Mouse (Mus musculus): Measurements from ENCODE around the gene Kcnh3.
A peak's percentile ranks its signal among the peaks of the same experiment; 100 is the strongest.
"Not testable (repeated sequence)": the region's sequence is repeated elsewhere in the genome, so short reads cannot be mapped to it uniquely, and the experiment has no call there.

Gene Kcnh3

DNA sequence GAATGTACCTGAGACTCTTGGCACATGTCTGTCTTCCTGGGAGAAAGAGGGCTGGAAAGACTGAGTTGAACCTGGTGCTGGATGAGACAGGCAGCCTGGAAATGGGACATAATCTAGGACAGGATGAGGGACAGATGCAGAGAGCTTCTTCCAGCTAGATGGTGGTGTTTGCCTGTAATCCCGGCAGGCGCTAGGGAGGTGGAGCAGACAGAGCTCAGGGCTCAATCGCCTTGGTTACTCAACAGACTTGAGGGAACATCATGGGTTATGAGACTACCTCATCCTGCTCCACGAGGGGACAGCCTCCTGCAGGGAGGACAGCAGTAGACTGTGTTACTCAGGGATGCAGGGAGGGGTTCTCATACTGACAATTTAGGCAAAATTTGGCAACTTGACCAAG lies 16.6 kb downstream of the Kcnh3 start:
- no peak for DNase-seq

DNA sequence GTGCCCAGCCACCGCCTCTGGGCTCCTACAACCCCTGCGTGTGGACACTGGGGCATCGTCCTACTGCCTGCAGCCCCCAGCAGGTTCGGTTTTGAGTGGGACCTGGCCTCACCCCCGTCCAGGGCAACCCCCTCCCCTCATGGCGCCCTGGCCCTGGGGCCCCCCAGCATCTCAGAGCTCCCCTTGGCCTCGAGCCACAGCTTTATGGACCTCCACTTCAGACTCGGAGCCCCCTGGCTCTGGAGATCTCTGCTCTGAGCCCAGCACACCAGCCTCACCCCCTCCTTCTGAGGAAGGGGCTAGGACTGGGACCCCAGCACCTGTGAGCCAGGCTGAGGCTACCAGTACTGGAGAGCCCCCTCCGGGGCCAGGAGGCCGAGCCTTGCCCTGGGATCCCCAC lies 17.4 kb downstream of the Kcnh3 start:
- no peak for DNase-seq

DNA sequence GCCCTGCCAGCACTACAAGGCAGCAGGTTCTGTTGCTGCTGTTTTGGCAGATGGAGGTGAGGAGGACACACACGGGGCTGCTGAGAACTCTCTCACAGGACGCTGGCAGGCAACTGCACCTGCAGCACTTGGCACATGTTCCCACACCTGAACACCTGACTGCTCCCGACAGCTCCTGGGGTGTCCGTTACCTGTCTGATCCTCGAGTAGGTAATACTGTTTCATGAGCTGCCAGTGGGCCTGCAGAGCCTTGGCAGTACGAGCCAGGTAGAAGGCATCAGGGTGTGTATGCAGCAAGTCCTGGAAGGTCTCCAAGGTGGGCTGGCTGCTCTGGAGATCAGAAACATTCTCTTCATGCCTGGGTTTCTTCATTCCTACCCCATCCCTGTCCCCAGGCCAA lies 22.1 kb downstream of the Kcnh3 start:
- not testable (repeated sequence) for DNase-seq

DNA sequence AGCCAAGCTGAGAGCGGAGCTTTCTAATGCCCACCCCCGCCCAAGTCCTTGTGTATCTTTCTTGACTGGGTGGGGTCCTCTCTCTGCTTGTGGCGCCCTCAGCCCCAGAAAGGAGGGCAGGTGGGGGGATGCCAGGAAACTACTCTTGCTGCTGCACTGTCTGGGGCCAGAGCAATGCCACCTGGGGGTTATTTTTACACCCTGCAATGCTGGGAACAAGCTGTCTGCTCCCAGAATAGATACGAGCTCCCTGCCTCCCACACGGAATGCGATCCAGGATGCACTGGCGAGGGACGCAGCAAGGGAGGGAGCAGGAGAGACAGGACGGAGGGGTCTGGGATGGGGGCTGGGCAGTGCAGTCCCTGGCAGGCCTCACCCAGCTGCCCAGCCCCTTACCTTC lies 24.3 kb downstream of the Kcnh3 start:
- DNase-seq = peak; percentile 82

DNA sequence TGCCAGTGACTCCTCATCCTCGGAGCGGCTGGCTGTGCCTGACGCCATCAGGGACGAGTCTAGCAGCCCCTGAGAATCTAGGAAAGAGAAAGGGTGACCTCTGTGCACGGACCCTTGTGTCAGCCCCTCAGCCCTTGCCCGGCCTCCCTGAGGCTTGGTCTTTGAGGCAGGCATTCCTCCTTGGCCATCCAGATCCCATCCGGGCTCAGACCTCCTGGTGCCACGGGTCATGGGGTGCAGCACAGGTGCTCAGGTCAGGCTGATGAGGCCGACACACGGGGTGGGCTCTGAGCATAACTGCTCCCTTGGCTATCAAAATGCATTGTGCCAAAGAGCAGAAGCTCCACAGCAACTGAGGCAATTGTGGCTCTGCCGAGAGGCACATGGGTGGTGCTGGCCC lies 25.3 kb downstream of the Kcnh3 start:
- DNase-seq = no peak

DNA sequence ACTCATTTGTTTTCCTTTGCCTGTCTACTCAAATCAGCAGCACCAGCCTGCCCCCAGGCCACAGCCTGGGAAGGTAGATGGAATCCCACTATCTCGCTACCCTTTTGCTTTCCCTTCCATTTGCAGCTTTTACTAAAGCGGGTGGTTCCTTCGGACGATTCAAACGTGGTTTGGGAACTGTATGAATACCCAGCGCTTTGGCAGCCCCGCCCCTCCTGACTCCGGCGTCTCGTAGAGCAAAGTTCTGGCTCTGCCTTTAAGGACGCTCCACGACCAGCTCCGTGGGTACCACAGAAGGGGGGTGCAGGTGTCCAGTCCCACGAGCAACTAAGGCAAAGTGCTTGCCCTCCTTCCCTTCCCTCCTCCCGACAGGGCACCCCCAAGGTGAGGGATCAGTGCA lies 26.4 kb downstream of the Kcnh3 start:
- DNase-seq = not testable (repeated sequence)

DNA sequence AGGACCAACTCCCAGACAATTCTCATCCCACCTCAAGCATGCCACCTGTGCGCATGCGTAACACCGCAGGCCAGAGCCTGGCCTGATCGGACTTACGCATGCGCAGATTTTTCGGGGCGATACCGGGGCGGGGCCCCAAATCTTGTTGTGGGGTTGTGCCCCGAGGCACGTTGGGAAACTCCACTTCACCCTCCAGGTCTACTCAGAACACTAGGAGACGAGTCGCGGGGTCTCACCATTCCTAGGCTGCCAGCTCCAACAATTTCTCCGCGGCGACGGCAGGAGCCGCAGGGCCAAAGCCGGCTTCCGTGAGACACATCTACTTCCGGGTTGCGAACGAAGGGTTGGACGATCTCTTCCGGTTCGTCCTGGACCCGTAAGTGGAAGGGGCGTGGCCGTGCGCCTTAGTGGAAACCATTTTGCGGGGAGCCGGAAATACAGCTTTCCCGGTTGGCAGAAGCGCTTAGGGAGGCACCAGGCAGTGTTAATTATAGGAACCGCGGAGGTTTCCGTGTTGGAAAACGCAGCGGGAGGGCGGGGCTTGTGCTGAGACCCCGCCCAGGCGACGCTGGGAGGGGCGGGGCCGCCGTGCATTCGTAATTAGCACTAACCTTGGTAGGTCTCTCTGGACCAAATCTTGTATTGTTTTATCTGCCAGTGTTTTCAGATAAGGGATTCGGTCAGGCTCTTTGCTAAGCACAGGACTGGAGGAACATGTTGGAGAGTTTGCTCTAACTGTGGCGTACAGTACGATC lies 27.1 kb downstream of the Kcnh3 start, which contains the start of gene Mcrs1:
TSS of gene Mcrs1 (minus strand) at position 336 of the 755 bp plus-strand sequence.
- peak; percentile 96 for DNase-seq

DNA sequence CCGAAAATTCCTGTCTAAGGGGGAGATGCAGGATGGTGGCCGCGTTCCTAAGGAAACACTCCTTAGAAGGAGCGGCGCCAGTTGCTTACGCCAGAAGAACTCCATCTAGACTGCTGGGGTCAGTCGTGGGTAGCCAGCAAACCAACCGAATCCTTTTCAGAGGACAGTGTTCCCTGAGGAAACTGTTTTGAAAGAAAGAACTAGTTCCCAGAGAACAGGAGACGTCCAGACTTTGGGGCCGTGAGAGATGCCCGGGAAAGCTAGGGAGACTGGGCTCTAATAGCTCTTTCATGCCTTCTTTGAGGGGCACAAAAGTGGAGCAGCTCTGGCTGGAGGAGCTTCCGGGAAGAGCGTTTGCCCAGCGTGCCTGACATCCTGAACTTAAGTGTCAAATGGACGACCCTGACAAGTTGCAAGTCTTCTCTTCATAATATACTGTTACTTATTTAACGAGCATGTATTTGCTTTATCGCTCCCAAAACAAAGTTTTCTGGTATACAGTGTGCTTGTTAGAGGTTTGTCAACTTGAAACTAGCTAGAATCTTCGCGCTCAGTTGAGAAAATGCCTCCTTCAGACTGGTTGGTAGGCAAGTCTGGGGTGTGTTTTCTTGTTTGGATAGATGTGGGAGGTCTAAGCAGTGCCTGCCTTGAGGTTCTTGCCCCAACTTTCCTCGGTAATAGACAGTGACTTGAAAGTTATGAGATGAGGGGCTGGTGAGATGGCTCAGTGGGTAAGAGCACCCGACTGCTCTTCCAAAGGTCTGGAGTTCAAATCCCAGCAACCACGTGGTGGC lies 27.9 kb downstream of the Kcnh3 start:
- DNase-seq = no peak

DNA sequence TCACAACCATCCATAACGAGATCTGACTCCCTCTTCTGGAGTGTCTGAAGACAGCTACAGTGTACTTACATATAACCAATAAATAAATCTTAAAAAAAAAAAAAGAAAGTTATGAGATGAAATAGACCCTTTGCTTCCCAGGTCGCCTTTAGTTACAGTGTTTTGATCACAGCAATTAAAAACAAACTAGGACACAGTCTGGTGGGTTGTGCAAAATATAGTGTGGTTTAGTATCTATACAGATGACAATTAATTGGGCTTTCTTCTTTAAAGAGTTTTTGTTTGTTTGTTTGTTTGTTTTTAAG lies 28.5 kb downstream of the Kcnh3 start:
- DNase-seq = not testable (repeated sequence)

DNA sequence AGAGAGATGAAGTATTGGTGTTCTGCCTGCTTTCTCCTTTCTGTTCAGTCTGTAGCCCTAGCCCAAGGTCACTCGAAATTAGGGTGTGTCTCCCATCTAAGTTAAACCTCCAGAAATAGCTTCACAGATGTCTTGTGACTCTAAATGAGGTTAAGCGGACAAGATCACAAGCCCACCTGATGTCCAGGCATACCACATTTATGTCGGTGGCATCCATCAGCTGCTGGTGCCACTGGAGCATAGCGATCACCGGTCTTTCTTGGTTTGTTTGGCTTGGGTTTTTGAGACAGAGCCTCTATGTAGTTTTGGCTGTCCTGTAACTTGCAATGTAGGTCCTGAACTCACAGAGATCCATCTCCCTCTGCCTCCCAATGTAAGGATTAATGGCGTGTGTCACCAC lies 29.1 kb downstream of the Kcnh3 start:
- no peak for DNase-seq

DNA sequence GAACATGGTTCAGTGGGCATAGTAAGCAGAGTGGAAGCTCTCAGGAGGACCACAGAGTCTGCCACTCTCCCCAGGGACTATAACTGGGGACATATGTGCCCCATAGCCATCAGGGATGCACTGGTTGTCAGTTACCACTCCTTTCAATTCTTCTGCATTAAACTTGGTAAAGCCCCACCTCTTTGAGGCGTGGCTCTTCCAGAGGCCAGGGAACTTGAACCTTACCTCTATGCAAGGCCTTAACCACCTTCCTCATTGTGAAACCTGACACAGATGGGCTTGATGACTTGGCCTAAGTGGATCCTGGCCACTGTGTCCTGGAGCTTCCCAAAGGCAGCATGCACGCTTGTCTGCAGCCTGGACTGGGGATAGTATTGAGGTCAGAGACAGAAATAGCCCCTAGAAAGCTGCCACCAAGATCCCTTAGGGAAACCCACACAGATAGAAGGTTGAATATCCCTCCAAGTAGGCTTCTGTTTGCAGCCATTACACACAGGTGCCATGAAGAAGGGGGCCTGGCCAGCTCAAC lies 29.9 kb downstream of the Kcnh3 start:
- no peak for DNase-seq

DNA sequence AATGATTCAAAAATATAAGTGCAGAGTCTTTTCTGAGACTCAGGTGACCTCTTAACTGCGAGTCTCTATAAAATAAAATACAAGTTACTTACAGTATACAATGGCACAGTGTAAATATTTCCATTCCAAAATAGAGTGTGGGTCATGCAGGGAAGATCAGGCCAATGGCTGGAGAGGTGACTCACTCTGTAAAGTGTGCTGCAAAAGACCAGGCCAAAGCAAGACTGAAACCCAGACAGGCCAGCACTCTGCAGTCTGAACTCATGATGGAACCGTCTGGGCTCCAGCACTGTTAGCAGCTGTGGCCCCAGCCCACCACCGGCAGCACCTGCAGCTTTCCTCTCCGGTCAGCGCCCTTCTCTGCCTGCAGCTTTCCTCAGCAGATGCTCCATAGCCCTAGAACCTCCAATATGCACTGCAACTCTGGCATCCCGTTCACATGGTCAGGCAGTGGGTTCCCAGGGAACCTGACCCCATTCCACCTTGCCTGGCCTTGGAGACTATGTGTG lies 30.6 kb downstream of the Kcnh3 start:
- no peak for DNase-seq

DNA sequence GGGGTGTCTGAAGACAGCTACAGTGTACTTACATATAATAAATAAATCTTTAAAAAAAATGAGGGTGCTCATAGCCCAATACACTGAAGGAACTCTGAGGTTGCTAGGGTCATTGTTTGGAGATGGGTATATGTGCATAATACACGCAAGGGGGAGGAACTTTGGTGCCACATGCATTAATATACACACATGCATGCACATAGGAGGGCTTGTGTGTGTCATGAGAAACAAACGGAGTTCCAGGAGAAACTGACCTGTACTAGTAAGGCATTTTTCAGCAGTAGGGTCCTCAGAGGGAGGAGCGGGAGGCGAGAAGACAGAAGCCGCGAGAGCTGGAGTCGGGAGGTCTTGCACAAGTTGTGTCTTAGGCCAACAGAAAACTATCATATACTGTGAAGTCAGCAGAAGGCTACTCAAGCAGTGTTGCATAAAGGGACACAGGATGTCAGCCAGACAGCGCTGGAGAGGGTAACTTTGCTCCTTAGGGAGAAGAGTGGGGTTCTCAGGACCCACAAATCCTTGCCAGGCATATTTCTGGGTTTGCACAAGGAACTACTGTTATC lies 34.6 kb downstream of the Kcnh3 start:
- no peak for DNase-seq

DNA sequence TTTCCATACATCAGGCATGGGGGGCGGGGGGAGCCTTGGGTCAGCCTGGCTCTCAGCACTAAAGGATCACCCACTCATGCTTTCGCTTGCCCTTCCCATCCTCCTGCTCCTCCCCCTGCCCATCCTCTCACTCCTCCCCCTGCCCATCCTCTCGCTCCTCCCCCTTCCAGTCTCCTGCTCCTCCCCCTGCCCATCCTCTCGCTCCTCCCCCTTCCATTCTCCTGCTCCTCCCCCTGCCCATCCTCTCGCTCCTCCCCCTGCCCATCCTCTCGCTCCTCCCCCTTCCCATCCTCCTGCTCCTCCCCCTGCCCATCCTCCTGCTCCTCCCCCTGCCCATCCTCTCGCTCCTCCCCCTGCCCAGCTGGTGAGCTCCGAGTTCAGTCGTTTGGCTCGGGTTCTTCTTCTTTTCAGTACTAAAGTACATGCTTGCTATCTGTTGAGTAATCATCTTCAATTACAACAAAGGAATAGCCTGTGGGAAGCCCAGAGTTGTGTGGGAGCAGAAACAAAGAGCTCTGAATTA lies 35.1 kb downstream of the Kcnh3 start:
- peak; percentile 50 for DNase-seq

DNA sequence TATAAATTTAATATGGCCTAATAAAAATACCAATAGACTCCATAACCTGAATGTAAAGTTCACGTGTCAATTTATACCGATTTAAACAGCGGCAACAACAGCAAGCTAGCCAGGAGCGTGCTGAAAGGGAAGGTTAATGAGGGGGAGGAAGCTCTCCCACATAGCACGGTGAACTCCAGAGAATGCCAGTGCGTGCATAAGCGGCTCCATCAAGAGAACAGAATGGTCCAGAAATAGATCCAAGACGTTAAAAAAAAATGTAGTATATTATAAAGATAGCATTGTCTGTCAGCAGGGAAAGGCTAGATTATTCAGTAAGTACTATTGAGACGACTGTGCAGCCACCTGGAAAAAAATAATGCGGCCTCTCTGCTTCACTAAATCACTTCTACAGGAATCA lies 38.0 kb downstream of the Kcnh3 start:
- DNase-seq = no peak

DNA sequence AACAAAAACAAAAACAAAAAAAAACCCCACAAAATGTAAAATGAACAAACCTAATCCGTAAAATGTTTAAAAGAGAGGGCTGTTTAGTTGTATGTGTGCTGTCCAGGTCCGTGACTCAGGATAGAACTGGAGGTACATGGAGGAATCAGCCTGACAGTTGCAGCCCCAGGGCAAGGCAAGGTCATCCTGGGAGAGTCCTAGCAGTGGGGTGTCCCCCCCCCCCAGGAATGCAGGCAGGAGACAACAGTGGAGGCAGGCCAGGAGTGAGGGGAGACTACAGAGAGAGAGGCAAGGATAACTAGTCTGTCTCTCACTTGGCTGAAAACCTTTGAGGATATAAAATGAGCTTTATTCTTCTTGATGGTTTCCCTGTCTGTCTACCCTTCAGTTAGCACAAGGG lies 39.7 kb downstream of the Kcnh3 start:
- DNase-seq = no peak

DNA sequence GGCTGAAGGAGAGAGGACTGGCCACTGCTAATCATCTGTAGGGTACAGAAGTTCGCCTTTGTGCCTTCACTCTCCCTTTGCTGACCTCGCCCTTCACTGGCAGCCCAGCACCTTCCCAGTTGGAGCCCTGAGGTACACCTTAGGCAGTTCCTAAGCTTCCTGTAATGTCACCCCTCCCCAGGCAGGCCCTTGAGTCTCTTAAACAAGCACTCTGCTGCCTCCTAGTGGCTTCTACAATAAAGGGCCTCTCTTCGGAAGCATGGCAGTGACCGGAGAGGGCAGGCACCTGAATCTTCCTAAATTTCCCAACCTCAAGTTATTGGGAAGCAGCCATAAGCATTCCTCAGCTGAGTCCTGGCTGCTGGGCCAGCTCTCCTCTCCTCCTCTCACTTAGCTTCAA lies 41.0 kb downstream of the Kcnh3 start:
- no peak for DNase-seq

DNA sequence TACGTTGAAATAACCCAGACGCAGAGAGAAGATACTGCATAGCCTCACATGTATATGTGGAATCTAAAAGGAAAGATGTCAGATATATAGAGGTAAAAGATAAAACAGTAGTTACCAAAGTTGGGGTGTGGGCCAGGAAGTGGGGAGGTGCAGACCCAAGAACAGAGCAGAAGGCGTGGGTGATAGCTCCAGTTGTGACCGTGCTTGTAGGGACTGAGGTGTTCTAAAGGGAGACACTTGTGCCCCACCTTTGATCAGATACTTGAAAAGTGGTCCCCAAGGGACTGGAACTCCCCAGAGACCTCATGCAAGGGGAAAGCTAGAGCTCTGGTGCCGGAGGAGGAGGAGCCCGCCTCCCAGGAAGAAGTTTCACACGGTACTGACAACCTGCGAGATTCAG lies 51.4 kb downstream of the Kcnh3 start:
- no peak for DNase-seq

DNA sequence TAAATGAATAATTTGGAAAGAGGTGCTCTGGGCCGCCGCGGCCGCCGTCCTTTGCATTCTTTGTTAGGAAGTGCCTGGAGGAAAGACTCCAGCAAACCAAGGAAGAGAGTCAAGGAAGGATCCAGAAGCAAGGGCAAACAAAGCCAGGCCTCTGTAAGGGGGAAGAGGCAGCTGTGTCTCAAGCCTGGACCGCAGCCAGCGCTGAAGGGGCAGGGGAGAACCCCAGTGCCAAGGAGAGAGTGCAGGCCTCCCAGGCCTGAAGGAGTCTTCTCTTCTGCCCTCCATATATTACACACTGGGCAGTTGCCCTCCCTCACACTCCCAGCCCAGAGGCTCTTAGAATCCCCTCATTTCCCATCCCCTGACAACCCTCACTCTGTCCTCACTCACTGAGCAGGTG lies 53.6 kb downstream of the Kcnh3 start:
- no peak for DNase-seq

DNA sequence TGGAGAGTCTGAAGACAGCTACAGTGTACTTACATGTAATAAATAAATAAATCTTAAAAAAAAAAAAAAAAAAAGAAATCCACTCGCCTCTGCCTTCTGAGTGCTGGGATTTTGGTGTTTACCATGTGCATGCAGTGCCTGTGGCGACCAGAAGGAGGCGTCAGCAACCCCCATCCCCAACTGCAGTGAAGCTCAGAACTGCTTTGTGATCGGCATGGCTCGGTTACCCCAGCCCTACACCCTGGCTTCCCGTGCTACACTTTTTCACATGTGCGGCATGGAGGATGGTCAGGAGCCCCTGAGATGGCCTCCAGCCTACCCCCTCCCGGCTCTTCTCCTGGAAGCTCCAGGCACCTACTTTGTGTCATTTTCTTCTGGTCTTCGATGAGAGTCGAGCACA lies 58.8 kb downstream of the Kcnh3 start:
- DNase-seq = no peak

DNA sequence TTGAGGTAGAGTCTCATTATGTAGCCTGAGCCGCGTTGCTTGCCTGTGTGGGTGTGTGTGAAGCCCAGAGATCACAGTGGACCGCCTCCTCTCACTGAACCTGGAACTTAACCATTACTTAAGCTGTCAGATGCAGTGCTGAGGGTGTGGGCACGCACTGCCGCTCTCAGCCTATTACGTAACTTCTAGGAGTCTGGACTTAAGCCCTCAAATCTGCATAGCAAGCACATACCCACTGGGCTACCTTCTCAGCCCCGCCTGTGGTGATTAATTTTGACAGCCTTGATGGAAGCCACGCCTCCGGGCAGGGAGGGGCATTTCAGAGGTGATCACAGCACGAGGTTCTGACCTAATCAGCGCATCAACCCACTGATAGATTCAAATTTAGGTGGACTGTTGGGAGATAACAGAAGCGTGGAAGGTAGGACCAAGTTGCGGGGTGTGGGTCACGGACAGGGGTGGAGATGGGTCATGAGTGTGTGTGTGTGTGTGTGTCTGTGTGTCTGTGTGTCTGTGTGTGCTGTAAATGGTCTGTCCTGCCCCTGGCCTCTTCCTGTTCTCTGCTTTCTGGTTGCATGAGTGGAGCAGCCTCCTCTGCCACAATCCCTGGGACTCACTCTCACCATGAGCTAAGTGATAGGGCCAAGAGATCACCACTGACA lies 60.0 kb downstream of the Kcnh3 start:
- no peak for DNase-seq

DNA sequence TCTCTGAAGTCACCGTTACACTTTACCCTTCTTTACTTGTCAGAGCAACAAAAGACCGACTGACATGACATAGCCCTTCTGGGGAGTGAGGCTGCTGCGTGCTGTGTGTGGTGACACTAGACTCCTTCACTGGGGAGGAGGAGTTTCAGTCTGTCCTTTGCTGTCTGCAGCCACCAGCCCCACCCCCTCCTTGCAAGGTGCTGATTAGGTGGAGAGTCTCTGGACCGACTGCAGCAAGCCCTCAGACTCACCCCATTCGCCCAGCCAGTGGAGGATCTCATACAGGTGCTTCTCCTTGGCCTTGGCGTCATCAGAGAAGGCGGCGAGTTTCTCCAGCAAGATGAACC lies 60.5 kb downstream of the Kcnh3 start:
- no peak for DNase-seq

DNA sequence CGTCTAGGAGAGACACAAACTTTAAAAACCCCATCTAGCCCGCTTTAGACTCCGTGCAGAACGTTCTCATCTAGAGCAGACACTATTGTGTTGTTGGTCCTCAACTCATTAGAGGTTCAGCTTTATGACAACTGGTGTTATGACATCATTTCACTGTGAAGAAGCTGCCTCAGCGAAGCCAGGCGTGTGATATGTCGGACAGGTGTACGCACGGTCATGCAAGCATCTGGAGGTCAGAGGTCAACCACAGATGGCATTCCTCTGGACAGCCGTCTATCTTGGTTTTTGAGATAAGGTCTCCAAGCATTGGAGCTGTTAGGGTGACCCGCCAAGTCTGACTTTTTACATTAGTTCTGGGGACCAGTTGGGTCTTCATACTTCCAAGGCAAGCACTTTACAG lies 65.9 kb downstream of the Kcnh3 start:
- DNase-seq = no peak

All from right cerebral cortex, postnatal 25 days (tissue).